Mouse (Mus musculus) retina, postnatal 7 days (tissue): ENCODE results near the gene Gm13290.
"Not testable (repeated sequence)": the region's sequence is repeated elsewhere in the genome, so short reads cannot be mapped to it uniquely, and the experiment has no call there.

Experiments
- DNase-seq: peaks from one replicate; pipeline ENCODE4 v3.0.0-alpha.2; 2012; ENCODE audit warnings: low read depth, low spot score

The Gm13290 gene

DNA sequence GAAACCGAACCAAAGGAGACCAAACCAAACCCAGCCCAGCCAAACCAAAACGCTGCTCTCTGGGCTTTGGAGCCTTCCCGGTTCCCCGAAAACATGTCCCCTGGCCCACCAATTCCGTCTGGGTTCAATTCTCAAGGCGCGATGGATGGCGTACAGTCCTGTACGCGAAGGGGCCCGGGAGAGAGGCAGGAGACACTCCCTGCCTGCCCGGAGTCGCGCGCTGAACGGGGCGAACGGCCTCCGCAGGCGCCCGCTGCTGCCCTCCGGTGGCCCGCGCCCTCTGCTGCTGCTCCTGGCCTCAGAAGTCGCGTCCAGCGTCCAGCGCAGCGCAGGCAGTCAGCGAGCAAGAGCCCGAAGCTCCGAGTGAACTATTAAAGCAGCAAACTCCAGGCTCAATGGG is at the start of gene Gm13290:
Gene Gm13290 (plus strand): TSS at position 301 of the 400 bp plus-strand sequence.
- not testable (repeated sequence) for DNase-seq

DNA sequence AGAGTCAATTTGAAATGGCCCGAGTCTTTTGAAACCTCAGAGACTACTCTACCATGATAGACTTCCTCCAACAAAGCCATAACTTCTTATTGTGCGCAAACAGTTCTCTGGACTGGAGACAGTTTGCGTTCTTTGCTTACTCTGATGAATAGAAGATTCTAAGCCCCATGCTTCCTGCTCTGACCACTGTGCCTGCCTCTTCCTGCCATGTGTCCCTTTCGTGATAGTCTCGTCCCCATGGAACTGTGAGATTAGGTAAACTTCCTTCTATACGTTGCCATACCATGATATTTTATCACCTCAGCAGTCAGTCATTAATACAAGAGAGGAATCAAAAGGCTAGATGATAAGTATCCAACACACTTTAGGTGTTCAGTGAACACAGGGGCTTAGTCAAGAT is 46.9 kb upstream of the Gm13290 start:
- no peak for DNase-seq

DNA sequence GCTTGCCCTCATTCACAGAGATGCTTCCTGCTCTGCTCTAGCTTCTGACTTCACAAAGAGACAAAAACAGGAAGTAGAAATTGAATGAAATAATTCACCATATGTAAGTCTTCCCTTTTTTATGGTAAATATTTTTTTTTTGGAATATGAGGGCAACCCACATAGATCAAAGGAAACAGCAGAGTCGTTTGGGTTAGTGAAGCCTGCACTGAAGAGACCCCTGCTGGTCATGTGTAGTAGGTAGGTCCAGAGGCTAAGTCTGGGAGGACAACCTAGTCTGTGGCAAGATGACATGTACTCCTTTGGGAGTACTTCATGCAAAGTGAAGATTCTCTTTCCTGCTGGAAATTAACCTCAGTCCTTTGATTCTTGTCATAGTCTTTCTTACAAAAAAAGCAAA is 46.3 kb upstream of the Gm13290 start:
- no peak for DNase-seq

DNA sequence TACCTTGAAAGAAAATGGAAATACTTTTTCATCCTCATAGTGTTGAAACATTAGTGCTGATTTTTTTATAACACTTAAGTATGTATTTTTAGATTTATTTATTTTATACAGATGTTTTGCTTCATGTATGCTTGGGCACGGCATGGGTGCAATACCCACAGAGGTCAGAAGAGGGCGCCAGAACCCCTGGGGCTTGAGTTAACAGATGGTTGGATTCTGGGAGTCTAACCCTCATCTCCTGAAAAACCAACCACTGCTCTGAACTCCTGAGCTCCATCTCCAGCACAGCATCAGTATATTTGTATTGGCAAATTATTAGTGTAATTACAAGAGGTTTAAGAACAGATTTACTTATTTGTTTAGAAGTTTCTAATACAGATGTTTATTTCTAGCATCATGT is 35.2 kb upstream of the Gm13290 start:
- peak; percentile 39 for DNase-seq

DNA sequence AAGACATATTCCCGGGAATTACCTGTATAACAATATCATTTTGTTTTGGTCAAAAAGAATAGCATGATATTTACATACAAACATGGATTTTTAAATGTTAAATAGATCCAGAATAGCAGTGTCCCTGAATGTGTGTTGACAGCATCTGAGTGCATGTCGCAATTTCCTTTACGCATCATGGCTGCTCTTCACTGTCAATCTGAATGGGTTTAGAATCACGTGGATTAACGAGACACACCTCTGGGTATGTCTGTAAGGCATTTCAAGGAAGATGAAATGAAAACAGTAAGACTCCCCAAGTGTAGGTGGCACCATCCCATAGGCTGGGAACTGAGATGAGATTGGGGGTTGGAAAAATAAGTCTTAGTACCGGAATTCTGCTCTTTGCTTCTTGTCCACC is 34.6 kb upstream of the Gm13290 start:
- DNase-seq, result no peak

DNA sequence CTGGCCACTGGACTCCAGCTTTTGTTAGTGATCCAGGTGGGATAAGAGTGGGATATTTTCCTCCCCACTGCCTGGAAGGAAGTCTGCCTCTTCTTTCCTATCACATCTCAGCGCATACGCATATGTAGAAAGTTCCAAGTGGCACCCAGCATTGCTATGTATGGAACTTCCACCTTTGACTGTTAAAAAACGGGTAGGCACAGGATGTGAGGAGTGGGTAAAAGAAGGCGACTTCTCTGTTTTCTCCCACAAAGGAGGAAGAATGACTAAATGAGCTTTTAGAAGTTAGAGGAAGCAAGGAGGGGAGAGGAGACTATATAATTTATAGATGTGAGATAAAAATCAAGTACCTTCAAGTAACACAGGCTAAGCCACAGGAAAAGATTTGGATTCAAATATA is 32.2 kb upstream of the Gm13290 start:
- DNase-seq, result no peak

DNA sequence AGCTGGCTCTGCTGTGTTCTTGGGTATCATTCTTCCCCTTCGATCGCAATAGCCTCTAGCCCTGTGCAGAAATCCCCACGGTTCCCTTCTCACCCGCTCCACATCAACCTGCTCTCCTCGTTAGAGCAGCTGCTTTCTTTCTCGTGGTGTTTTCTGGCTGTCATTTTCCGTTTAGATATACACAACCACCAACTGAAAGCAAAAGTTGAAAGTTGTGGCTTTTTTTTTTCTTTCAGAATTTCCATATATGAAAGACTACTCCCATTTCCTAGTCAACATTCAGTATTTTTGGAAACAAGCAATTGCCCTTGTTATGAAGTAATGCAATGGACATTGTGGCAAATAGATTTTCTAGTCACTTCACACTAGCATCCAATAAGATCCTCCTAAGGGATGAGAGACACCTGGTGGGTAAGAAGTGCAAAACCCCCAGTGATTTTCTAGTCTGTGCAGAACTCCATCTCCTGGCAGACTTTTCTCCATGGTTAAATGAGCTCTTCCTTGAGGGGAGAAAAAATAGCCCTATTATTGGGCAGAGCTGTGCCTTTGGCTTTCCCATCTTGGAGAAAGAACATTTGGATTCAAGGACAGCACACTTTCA is 30.8 kb upstream of the Gm13290 start:
- DNase-seq, result no peak

DNA sequence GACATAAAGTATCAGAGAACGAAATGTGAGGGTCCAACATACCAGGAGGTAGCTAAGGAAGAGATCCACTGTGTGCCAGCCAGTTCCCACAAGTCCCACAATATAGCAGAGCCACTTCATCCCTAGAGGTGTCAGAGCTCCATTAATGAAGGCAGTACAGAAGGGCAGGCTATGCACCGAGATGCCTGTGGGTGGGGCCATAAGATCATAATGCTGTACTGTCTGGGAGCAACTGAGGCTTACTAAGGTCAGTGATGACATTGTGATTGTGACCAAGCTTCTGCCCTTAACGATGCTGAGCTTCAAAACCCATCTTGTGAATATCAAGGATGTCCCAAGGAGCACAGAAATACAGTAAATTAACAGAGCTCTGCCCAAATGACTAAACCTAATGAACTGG is 29.4 kb upstream of the Gm13290 start:
- DNase-seq, result no peak

DNA sequence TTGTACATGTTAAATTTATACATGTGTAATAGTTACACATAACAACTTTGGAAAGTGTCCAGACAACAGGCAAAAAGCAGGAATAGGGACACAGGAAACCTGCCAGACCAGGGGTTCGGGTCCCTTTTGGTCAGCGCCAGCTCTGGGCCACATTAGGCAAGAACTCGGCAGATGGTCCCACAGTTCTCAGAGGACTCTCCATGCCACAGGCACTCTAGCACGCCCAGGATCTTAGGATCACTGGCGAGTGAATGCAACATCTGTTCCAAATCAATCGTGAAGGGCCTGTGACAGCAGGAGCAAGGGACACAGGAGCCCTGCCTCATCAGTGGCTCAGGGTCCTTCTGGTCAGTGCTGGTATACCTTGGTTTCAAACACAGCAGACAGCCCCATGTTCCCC is 23.7 kb upstream of the Gm13290 start:
- DNase-seq, result no peak

DNA sequence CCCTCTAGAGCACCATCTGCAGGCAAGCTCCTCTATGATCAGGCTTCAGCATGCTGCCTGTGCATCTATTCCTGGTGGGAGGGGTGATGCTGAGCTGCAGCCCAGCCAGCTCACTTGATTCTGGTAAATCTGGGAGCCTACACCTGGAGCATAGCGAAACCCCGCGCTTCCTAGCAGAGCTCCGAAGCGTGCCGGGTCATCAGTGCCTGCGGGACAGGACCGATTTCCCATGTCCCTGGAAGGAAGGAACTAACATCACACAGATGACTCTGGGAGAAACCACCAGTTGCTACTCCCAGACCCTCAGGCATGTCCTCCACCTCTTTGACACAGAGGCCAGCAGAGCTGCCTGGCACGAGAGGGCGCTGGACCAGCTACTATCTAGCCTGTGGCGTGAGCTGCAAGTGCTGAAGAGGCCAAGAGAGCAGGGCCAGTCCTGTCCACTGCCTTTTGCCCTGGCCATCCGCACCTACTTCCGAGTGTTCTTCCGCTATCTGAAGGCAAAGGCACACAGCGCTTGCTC is 18.8 kb upstream of the Gm13290 start, which contains the start of gene Gm13271:
Gene Gm13271 (plus strand): TSS at position 51 of the 523 bp plus-strand sequence.
- not testable (repeated sequence) for DNase-seq

DNA sequence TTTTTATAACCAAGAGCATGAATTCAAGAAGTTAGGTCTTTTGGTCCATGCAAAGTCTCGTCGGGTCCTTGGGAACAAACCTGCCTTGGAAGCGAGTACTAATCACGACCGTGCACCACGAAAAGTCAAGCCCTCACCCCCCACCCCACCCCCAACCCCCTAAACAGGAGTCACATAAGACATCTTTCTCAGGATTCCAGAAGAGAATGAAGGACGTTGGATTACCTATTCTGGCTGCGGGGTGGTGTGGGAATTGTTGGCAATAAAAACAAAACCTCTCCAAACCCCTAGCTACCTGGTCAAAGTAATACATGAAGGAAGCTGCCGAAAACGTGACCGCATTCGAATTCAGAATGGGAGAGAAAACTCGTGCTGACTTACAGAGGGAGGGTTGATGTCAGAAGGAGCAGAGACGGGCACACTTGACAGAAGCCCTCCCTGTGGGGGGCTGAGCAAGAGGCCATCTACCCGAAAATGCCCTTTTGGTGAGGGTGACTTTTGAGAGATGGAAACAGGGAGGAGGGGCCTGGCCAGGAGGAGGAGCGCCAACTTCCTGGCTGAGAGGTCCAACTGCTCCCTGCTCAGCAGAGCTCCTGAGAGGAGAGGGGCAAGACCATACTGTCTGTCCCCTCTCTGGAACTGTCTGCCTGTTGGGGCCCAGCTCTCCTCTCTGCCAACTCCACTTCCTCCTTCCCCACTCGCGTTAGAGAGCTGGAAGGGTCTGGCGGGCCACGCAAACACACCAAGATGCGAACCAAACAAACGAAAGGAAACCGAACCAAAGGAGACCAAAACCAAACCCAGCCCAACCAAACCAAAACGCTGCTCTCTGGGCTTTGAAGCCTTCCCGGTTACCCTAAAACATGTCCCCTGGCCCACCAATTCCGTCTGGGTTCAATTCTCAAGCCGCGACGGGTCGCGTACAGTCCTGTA is 16.8 kb upstream of the Gm13290 start:
- not testable (repeated sequence) for DNase-seq

DNA sequence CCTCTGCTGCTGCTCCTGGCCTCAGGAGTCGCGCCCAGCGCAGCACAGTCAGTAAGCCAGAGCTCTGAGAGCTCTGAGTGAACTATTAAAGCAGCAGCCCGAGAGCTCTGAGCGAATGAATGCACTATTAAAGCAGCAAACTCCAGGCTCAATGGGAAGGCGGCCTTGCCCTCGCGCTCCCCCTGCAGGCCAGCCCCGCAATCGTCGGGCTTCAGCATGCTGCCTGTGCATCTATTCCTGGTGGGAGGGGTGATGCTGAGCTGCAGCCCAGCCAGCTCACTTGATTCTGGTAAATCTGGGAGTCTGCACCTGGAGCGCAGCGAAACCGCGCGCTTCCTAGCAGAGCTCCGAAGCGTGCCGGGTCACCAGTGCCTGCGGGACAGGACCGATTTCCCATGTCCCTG is 16.0 kb upstream of the Gm13290 start:
- peak; percentile 80 for DNase-seq

DNA sequence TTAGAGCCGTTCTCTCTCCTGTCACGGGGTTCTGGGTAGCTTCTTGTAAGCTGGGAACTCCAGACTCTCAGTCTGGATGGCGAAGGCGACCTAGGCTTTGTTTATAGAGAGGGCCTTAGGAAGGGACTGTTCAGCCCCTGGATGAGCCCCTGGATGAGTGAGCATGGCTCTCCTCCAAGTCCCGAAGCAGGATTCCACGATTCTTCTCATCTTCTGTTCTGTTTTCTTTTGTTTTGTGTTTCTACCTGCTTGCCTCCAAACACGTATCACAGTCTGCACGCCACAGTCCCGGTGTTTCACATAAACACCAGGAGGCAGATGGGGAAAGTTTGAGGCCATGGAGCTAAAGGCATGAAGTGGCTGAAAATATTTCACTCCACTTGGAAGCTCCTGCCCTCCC is 14.9 kb upstream of the Gm13290 start:
- not testable (repeated sequence) for DNase-seq

DNA sequence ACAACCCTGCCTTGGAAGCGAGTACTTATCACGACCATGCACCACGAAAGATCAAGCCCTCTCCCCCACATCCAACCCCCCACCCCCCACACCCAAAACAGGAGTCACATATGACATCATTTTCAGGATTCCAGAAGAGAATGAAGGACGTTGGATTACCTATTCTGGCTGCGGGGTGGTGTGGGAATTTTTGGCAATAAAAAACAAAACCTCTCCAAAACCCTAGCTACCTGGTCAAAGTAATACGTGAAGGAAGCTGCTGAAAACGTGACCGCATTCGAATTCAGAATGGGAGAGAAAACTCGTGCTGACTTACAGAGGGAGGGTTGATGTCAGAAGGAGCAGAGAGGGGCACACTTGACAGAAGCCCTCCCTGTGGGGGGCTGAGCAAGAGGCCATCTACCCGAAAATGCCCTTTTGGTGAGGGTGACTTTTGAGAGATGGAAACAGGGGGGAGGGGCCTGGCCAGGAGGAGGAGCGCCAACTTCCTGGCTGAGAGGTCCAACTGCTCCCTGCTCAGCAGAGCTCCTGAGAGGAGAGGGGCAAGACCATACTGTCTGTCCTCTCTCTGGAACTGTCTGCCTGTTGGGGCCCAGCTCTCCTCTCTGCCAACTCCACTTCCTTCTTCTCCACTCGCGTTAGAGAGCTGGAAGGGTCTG is 13.9 kb upstream of the Gm13290 start, which contains the start of gene Gm13283:
Gene Gm13283 (plus strand): TSS at position 510 of the 659 bp plus-strand sequence.
- not testable (repeated sequence) for DNase-seq

DNA sequence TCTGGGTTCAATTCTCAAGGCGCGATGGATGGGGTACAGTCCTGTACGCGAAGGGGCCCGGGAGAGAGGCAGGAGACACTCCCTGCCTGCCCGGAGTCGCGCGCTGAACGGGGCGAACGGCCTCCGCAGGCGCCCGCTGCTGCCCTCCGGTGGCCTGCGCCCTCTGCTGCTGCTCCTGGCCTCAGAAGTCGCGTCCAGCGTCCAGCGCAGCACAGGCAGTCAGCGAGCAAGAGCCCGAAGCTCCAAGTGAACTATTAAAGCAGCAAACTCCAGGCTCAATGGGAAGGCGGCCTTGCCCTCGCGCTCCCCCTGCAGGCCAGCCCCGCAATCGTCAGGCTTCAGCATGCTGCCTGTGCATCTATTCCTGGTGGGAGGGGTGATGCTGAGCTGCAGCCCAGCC is 13.2 kb upstream of the Gm13290 start:
- DNase-seq, result peak; percentile 75

DNA sequence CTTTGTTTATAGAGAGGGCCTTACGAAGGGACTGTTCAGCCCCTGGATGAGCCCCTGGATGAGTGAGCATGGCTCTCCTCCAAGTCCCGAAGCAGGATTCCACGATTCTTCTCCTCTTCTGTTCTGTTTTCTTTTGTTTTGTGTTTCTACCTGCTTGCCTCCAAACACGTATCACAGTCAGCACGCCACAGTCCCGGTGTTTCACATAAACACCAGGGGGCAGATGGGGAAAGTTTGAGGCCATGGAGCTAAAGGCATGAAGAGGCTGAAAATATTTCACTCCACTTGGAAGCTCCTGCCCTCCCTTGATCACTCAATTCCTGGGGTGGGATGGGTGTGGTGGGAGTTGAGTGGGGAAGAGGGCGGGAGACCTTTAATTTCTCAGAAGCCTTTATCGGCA is 11.9 kb upstream of the Gm13290 start:
- not testable (repeated sequence) for DNase-seq

DNA sequence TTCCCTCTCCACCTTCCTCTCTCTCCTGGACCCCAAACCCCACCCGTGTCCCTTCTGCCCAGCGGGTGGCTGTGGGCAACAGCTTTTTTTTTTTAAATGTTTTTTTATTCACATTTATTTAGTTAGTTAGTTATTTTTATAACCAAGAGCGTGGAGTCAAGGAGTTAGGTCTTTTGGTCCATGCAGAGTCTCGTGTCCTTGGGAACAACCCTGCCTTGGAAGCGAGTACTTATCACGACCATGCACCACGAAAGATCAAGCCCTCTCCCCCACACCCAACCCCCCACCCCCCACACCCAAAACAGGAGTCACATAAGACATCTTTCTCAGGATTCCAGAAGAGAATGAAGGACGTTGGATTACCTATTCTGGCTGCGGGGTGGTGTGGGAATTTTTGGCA is 11.3 kb upstream of the Gm13290 start:
- DNase-seq, result not testable (repeated sequence)

DNA sequence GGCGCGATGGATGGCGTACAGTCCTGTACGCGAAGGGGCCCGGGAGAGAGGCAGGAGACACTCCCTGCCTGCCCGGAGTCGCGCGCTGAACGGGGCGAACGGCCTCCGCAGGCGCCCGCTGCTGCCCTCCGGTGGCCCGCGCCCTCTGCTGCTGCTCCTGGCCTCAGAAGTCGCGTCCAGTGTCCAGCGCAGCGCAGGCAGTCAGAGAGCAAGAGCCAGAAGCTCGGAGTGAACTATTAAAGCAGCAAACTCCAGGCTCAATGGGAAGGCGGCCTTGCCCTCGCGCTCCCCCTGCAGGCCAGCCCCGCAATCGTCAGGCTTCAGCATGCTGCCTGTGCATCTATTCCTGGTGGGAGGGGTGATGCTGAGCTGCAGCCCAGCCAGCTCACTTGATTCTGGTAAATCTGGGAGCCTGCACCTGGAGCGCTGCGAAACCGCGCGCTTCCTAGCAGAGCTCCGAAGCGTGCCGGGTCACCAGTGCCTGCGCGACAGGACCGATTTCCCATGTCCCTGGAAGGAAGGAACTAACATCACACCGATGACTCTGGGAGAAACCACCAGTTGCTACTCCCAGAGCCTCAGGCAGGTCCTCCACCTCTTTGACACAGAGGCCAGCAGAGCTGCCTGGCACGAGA is 10.1 kb upstream of the Gm13290 start:
- peak; percentile 43 for DNase-seq

DNA sequence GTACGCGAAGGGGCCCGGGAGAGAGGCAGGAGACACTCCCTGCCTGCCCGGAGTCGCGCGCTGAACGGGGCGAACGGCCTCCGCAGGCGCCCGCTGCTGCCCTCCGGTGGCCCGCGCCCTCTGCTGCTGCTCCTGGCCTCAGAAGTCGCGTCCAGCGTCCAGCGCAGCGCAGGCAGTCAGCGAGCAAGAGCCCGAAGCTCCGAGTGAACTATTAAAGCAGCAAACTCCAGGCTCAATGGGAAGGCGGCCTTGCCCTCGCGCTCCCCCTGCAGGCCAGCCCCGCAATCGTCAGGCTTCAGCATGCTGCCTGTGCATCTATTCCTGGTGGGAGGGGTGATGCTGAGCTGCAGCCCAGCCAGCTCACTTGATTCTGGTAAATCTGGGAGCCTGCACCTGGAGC is 3.0 kb downstream of the Gm13290 start, which contains the start of gene Gm13289:
Gene Gm13289 (plus strand): TSS at position 301 of the 400 bp plus-strand sequence.
- not testable (repeated sequence) for DNase-seq

DNA sequence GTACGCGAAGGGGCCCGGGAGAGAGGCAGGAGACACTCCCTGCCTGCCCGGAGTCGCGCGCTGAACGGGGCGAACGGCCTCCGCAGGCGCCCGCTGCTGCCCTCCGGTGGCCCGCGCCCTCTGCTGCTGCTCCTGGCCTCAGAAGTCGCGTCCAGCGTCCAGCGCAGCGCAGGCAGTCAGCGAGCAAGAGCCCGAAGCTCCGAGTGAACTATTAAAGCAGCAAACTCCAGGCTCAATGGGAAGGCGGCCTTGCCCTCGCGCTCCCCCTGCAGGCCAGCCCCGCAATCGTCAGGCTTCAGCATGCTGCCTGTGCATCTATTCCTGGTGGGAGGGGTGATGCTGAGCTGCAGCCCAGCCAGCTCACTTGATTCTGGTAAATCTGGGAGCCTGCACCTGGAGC is 5.9 kb downstream of the Gm13290 start, which contains the start of gene Gm13272:
Gene Gm13272 (plus strand): TSS at position 301 of the 400 bp plus-strand sequence.
- not testable (repeated sequence) for DNase-seq

DNA sequence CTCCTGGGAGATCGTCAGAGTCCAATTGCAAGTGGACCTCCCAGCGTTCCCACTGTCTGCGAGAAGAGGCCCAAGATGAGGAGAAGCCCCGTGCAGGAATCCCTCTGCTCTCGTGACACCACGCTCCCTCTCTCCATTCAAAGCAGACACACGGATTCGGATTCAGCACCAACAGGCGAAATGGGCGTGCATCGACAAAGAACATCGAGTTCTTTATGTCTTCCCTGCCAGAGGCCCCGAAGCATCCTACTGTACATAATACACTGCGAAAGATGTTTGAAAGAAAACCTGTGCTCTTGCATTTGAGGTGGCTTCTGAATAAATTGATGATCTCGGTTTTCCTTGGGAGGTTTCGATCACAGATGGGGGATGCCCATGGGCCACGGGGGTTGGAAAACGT is 6.7 kb downstream of the Gm13290 start:
- not testable (repeated sequence) for DNase-seq
